Mouse (Mus musculus): ENCODE results near the gene Plcl2. TPM values are rescaled to one million over a fixed set of nuclear protein-coding genes. Genes with fewer than 3 reads are reported as not detected.
"Not testable (repeated sequence)": the region's sequence is repeated elsewhere in the genome, so short reads cannot be mapped to it uniquely, and the experiment has no call there.

Plcl2 gene
- total RNA-seq, 2 experiments from 2014 or later: 42.3 to 45.6 TPM

DNA sequence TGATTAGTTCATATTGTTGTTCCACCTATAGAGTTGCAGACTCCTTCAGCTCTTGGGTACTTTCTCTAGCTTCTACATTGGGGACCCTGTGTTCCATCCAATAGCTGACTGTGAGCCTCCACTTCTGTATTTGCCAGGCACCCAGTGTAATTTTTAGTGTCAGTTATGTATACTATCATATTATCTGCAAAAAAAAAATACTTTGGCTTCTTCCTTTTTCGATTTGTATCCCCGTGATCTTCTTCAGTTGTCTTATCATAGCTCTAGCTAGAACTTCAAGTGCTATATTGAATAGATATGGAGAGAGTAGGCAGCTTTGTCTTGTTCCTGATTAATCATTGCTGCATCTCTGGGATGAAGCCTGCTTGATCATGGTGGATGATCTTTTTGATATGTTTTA is 25.7 kb downstream of the Plcl2 start:
- DNase-seq: not testable (repeated sequence)

GRCm38 (mm10) chr17:50536409-50537194 is 27.4 kb downstream of the Plcl2 start:
- no peak for DNase-seq

GRCm38 (mm10) chr17:50537786-50538185 is 28.6 kb downstream of the Plcl2 start:
- DNase-seq: no peak

DNA sequence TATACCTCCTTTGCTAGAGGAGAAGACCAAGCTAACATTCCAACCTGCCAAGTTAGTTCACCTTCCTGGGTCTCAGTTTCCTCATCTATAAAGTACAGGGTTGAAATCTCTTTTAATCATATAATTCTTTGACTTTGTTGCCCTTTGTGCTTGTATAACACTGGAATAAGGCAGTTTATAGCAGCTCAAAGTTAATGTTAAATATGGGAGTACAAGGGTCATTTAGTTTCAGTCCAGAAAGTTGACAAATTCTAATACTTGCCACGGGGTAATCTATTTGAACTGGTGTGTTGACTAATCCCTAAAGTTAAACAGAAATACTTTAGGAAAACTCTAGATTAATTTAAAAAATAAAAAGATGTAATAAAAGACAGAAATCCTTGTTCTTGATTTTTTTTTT is 35.7 kb downstream of the Plcl2 start:
- no peak for DNase-seq

GRCm38 (mm10) chr17:50545274-50545673 is 36.1 kb downstream of the Plcl2 start:
- no peak for DNase-seq

DNA sequence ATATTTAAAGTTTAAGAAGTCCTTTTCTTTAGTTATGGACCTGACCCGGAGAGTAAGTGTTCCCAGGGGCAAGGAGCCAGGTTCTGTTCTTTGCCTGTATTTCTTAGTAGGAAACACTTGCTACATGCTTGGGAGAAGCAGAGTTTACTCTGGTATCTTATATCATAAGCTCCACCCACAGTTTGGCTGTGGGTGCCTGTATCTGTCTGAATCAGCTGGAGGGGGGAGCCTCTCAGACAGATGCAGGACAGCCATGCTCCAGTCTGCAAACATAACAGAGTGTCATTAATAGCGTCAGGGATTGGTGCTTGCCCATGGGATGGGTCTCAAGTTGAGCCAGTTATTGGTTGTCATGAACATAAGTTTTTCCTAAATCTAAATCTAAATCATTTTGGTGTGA is 42.9 kb downstream of the Plcl2 start:
- DNase-seq: no peak

GRCm38 (mm10) chr17:50557566-50558238 is 48.5 kb downstream of the Plcl2 start:
- DNase-seq: peak; percentile 40

DNA sequence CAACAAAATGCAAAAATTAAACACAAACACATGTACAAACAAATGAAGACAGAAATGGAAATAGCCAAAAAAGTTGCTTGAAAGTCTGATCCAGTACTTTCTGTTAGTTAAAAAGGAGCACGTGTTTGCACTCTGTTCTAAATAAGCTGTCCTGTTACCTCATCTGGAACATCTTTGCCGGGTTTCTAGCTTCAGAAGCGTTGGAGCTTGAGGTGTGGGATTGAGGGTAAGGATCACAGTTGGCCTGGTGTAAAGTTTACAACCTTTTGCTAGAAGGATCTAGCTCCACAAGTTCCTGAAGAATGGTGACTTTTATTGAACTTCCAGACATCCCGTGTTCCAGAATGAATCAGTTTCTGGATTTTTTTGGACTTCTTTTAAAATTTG is 49.0 kb downstream of the Plcl2 start:
- no peak for DNase-seq

DNA sequence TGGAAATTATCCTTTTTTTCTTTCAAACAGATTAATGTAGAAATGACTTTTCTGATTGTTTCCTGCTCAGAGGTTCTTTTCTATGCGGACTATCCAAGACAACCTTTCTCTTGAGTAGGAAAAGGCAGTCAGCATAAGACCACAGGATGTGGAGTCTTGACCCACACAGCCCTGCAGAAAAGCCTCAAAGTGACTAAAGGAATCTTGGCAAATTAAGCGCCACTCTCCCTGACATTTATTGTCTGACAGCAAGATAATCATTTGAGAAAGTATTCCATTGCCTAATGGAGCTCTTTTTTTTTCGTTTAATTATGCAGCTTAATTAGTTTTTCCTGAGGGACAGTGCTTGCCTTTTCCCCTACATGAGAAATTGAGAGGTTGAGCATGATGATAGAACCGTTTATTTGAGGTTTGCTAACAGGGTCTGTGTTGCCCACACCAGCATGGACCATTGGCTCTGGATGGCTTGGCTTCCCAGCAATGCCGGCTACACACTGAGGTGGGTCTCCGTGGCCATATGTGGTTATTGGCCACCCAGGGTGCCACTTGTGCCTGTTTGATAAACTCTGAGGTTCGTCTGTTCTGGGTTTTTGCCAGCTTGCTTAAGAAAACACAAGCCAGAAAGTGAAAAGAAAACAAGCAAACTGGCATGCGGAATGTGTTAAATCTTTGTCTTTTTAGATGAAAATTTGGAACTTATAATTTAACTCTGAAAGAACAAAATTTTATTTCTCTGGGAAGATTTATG is 56.3 kb downstream of the Plcl2 start:
- DNase-seq: no peak

GRCm38 (mm10) chr17:50568846-50569245 is 59.6 kb downstream of the Plcl2 start:
- no peak for DNase-seq

DNA sequence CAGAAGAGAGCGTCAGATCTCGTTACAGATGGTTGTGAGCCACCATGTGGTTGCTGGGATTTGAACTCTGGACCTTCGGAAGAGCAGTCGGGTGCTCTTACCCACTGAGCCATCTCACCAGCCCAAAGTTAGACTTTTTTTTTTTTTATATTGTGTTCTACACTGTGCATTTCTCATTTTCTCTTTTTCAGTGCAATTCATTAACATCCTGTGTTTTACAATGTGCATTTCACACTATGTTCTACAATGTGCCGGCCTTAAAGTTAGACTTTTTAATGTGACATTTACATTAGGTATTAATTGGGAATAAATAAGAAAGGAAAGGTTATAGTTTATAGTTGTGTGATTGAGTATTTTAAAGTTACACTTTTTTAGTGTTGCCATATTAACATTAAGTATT is 61.0 kb downstream of the Plcl2 start:
- DNase-seq: not testable (repeated sequence)

DNA sequence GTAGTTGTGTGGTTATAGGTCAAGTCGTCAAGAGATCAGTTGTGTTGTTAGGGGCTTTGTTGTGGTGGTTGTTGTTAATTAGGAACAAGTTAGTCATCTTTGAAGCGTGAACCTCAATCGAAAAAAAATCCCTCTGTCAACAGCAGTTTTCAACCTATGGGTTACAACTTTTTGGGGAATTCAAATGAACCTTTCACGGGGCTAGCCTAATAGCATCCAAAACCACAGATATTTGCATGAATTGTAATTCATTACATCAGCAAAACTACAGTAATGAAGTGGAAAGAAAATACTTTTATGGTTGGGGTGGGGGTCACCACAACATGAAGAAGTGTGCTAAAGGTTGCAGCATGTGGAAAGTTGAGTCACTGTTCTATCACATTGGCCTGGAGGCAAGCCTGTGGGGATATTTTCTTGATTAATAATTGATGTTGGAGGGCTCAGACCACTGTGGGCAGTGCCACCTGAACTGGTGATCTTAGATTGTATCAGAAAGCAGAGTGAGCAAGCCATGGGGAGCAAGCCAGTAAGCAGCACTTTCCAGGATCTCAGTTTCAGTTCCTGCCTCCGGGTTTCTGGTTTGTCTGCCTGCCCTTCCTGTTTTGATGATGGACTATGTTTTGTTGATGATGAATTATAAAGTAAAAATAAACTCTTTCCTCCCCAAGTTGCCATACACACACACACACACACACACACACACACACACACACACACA is 61.6 kb downstream of the Plcl2 start:
- no peak for DNase-seq

- DNase-seq: no peak
These were observed 65.0 kb downstream of the Plcl2 start for GRCm38 (mm10) chr17:50574161-50574560.

- no peak for DNase-seq
These were observed 71.2 kb downstream of the Plcl2 start for GRCm38 (mm10) chr17:50580416-50580815.

GRCm38 (mm10) chr17:50586834-50587233 is 77.6 kb downstream of the Plcl2 start:
- no peak for DNase-seq

- no peak for DNase-seq
These were observed 78.7 kb downstream of the Plcl2 start for GRCm38 (mm10) chr17:50587941-50588340.

DNA sequence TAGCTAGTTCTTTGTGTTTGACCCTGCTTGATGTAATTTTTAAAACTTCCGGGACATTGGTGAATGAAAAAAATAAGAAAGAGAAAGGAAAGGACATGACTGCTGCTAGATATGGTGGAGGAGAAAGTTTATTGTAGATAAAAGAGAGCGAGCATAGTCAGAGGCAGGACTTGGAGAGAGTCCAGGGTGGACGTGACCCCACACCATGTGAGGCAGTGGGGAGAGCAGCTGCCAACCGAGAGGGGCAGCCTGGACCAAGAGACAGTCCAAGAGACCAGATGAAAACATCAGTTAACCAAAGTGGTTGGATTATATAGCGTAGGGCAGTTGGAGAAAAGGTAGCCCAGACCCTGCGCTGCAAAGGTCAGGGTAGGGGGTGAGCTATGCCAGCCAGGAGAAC is 91.0 kb downstream of the Plcl2 start:
- DNase-seq: no peak

GRCm38 (mm10) chr17:50600696-50601095 is 91.5 kb downstream of the Plcl2 start:
- no peak for DNase-seq

DNA sequence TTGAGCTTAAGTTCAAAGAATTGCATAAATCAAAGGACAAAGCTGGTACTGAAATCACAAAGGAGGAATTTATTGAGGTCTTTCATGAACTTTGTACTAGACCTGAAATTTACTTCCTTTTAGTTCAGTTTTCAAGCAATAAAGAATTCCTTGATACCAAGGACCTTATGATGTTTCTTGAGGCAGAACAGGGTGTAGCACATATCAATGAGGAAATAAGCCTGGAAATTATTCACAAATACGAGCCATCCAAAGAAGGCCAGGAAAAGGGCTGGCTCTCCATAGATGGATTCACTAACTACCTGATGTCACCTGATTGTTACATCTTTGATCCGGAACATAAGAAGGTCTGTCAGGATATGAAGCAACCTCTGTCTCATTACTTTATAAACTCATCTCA is 97.7 kb downstream of the Plcl2 start:
- no peak for DNase-seq

- DNase-seq: no peak
These were observed 100.7 kb downstream of the Plcl2 start for GRCm38 (mm10) chr17:50609908-50610307.

- DNase-seq: no peak
These were observed 111.8 kb downstream of the Plcl2 start for GRCm38 (mm10) chr17:50620794-50621537.

DNA sequence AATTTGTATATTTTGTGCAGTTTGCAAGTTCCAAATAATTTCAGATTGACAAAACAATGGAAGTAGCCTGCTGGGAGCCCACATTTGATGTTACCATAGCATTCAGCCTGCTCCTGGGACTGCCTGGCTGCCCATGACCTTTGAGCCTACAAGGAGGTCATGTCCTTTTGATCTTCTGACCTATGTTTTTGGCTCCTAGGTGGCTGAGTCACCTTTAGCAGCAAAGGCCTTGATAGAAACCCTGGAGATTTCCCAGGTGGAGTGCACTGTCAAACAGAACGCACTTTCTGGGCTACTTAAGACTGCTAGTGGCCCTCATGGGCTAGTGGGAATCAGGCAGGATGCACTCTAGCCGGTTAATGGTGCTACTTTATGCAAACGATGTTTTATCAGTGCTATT is 112.8 kb downstream of the Plcl2 start:
- no peak for DNase-seq
